Mouse (Mus musculus): ENCODE measurements at regions not wholly inside any gene's neighbourhood (a gene's known extent, or its start where the extent isn't known, plus 50 kb on each side); places are given as distances from the start of the nearest gene placed in this dataset.

DNA sequence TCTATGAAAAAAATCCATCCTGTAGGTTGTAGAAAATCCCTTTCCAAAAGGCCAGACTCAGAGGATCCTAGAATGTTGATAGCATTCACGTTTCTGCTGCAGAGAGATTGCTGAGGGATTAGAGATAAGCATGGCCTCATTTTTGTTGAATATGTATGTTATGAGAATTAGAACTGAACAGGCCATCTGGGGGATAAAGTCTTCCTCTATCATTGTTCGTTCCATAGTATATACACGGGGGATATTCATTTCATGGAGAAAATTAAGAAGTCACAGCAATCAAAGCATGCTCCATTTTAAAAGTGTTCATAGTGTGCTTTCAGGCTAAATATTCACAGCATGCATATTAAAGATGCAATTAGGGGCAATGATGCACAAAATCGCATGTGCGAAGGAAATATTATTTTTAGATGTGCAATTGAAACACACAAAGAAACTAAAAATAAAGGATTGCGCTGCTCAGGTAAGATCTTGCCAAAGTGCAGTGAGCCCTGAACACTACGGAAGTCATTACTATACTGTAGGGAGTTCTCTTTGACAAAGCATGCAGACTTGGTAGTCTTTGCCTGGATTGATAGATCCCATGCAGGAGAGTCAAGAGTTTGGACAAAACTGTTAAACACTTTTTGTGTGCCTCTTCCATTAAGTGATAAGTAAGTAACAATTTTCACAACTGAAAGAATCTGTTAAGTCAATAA lies 511.5 kb downstream of the Phf3 start:
- no peaks in the 10 kb centered on the region for H3K4me1 ChIP-seq (ENCODE audit: control insufficient read depth, insufficient read depth, low read length)
- H3K4me3 ChIP-seq (ENCODE audit: insufficient read depth, low read length): no peak overlapping the region
- TF ChIP-seq CTCF (IDR thresholded peaks at IDR 0.05; ENCODE audit: extremely low read depth, insufficient read depth, low read length) (no peak), POLR2A (IDR thresholded peaks at IDR 0.05; ENCODE audit: extremely low read depth, insufficient read depth, low read length) (no peak)
- no peak overlapping the region for H3K27ac ChIP-seq (ENCODE audit: insufficient read depth, low read length)

- TF ChIP-seq POLR2A (IDR thresholded peaks at IDR 0.05; ENCODE audit: extremely low read depth, insufficient read depth, low read length): no peak
- TF ChIP-seq CTCF (IDR thresholded peaks at IDR 0.05; ENCODE audit: extremely low read depth, insufficient read depth, low read length): no peak
- Histone ChIP-seq H3K4me3 (ENCODE audit: insufficient read depth, low read length) (no peak overlapping the region), H3K4me1 (ENCODE audit: control insufficient read depth, insufficient read depth, low read length) (no peaks in the 10 kb centered on the region), H3K27ac (ENCODE audit: insufficient read depth, low read length) (no peak overlapping the region)
Measured at GRCm38 (mm10) chr1:30320657-30321262, 553.0 kb downstream of the Phf3 start.

DNA sequence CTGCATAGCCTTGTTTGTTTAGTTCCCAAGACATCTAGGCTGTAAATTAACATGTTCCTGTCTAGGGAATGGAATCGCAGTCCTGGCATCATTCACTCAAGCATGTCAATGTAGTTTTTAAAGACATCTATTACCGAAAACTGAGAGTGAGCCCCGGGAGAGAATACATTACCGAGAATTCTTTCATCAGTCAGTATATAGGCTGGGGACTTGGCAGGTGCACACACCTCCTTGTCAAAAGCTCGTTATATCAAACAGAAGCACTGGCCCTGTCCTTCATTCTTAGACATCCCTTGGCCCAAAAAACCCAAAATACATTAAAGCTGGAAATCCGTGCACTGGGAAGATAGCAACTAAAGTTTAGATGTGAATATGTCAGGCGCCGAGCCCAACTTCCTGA lies 555.5 kb downstream of the Phf3 start:
- no peak overlapping the region for H3K4me3 ChIP-seq (ENCODE audit: insufficient read depth, low read length)
- no peak for TF ChIP-seq CTCF (IDR thresholded peaks at IDR 0.05; ENCODE audit: extremely low read depth, insufficient read depth, low read length)
- TF ChIP-seq POLR2A (IDR thresholded peaks at IDR 0.05; ENCODE audit: extremely low read depth, insufficient read depth, low read length): no peak
- no peaks in the 10 kb centered on the region for H3K4me1 ChIP-seq (ENCODE audit: control insufficient read depth, insufficient read depth, low read length)
- no peak overlapping the region for H3K27ac ChIP-seq (ENCODE audit: insufficient read depth, low read length)

DNA sequence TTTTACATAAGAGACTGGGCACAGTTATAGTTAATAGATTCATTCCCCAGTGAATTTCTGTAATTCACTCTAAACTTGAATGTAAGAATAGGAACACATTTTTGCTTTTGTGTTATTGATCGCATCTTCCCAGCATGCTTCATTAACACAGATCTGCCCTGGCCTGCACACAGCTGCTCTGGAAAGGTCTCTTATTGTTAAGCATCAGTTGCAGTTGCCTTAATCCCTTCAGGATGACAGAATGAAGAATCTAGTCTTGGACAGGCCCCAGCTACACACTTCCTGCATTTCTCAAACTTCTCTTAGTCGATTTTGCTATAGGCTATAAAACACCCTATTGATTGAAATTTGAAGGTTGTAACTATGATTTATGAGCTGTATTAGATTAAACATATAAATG lies 584.6 kb downstream of the Phf3 start:
- no peaks in the 10 kb centered on the region for H3K4me1 ChIP-seq (ENCODE audit: control insufficient read depth, insufficient read depth, low read length)
- H3K4me3 ChIP-seq (ENCODE audit: insufficient read depth, low read length): no peak overlapping the region
- TF ChIP-seq CTCF (IDR thresholded peaks at IDR 0.05; ENCODE audit: extremely low read depth, insufficient read depth, low read length) (no peak), POLR2A (IDR thresholded peaks at IDR 0.05; ENCODE audit: extremely low read depth, insufficient read depth, low read length) (no peak)
- no peak overlapping the region for H3K27ac ChIP-seq (ENCODE audit: insufficient read depth, low read length)

DNA sequence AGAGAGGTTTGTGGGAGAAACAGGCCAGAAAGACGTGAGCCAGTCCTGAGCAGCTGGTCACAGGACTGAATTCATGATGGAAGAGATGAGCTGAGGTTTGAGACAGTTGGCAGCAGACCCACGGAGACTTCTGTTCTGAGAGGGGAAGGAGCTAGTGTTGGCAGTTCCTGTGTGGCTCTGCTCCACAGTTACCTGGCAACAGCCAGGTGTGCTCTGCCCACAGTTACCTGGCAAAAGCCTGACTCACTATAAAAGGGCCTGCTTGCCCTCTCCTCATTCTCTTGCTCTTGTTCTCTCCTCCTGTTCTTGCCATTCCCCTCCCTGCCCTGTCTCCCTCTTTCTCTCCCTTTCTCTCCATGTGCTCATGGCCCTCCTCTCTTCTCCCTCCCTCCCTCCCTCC lies 611.3 kb downstream of the Phf3 start:
- Histone ChIP-seq H3K27ac (ENCODE audit: insufficient read depth, low read length) (no peak overlapping the region), H3K4me3 (ENCODE audit: insufficient read depth, low read length) (no peak overlapping the region), H3K4me1 (ENCODE audit: control insufficient read depth, insufficient read depth, low read length) (no peaks in the 10 kb centered on the region)
- no peak for TF ChIP-seq CTCF (IDR thresholded peaks at IDR 0.05; ENCODE audit: extremely low read depth, insufficient read depth, low read length)
- TF ChIP-seq POLR2A (IDR thresholded peaks at IDR 0.05; ENCODE audit: extremely low read depth, insufficient read depth, low read length): no peak

GRCm38 (mm10) chr1:30259547-30259946 lies 614.2 kb downstream of the Phf3 start:
- TF ChIP-seq POLR2A (IDR thresholded peaks at IDR 0.05; ENCODE audit: extremely low read depth, insufficient read depth, low read length) (no peak), CTCF (IDR thresholded peaks at IDR 0.05; ENCODE audit: extremely low read depth, insufficient read depth, low read length) (no peak)

DNA sequence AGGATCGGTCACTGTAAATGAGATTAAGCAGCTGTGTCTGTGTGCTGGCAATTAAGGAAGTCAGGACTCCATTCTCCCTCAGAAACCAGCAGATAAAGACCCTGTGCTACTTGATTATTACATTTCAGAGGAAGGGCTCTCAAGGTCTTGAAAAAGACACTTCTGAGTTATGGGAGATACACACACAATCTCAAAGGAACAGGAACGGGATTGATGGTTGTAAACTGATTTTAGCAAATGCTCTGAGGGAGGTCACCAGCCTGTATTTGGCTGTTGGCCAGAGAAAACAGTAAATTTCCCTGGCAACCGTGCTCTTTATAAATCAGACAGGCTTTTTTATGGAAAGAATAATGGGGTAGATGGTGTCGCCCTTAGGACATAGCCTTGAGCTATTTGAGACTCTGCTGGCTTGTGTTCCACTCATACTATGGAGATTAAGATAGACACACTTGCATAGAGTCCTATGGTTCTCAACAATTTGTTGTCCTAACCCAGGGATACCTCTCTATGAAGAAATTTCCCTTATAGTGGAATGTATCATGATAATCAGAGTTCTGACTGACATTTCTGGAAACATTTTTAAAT lies 656.9 kb downstream of the Phf3 start:
- Histone ChIP-seq H3K4me1 (ENCODE audit: control insufficient read depth, insufficient read depth, low read length) (no peaks in the 10 kb centered on the region), H3K4me3 (ENCODE audit: insufficient read depth, low read length) (no peak overlapping the region), H3K27ac (ENCODE audit: insufficient read depth, low read length) (no peak overlapping the region)
- TF ChIP-seq CTCF (IDR thresholded peaks at IDR 0.05; ENCODE audit: extremely low read depth, insufficient read depth, low read length) (no peak), POLR2A (IDR thresholded peaks at IDR 0.05; ENCODE audit: extremely low read depth, insufficient read depth, low read length) (no peak)

More at GRCm38 (mm10) chr1:30259547-30259946, 614.2 kb downstream of the Phf3 start:
- no peak overlapping the region for H3K4me3 ChIP-seq (ENCODE audit: insufficient read depth, low read length)
- no peaks in the 10 kb centered on the region for H3K4me1 ChIP-seq (ENCODE audit: control insufficient read depth, insufficient read depth, low read length)
- no peak overlapping the region for H3K27ac ChIP-seq (ENCODE audit: insufficient read depth, low read length)

GRCm38 (mm10) chr1:30204608-30205262 lies 669.0 kb downstream of the Phf3 start:
- Histone ChIP-seq H3K27ac (ENCODE audit: insufficient read depth, low read length) (no peak overlapping the region), H3K4me1 (ENCODE audit: control insufficient read depth, insufficient read depth, low read length) (no peaks in the 10 kb centered on the region), H3K4me3 (ENCODE audit: insufficient read depth, low read length) (no peak overlapping the region)
- TF ChIP-seq POLR2A (IDR thresholded peaks at IDR 0.05; ENCODE audit: extremely low read depth, insufficient read depth, low read length) (no peak), CTCF (IDR thresholded peaks at IDR 0.05; ENCODE audit: extremely low read depth, insufficient read depth, low read length) (no peak)

GRCm38 (mm10) chr1:30176225-30176624 lies 697.5 kb downstream of the Phf3 start:
- H3K4me1 ChIP-seq (ENCODE audit: control insufficient read depth, insufficient read depth, low read length): no peaks in the 10 kb centered on the region

More at GRCm38 (mm10) chr1:30176225-30176624, 697.5 kb downstream of the Phf3 start:
- no peak for TF ChIP-seq POLR2A (IDR thresholded peaks at IDR 0.05; ENCODE audit: extremely low read depth, insufficient read depth, low read length)
- TF ChIP-seq CTCF (IDR thresholded peaks at IDR 0.05; ENCODE audit: extremely low read depth, insufficient read depth, low read length): no peak
- H3K4me3 ChIP-seq (ENCODE audit: insufficient read depth, low read length): no peak overlapping the region
- no peak overlapping the region for H3K27ac ChIP-seq (ENCODE audit: insufficient read depth, low read length)

Data from cortical plate, adult 2 months (tissue).